Mouse (Mus musculus) kidney, adult 11 months (tissue): ENCODE results near the gene Sec62.

ENCODE experiments used
- DNase-seq: peaks from one replicate; pipeline ENCODE4 v3.0.0; 2022

Sec62 gene

DNA sequence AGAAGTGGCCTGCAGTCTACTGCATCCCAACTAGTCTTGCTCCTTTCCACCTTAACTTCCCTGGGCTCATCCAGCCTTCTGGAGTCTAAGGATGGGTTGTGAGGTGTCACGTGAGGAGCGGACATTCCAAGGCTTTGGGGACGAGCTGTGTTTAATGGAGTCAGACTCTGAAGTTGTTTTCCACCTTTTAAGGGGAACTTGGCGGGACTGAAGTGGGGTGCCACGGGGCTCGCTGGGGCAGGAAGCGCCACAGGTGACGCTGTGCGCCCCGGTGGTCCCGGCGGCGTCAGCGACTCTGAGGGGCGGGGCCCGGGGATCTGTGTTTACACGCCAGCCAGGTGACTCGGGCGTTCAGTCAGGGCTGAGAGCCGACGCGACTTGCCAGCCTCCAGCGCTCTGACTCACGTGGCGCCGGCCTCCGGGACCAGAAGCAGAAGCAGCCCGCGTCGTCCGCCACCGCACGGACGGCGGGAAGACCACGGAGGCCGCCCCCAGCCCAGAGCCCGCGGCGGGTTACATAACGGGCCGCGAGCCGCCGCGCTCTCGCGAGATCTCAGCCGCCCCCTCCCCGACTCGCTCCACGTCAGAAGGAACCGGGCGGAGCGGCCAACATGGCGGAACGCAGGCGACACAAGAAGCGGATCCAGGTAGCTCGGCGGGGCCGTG is at the start of gene Sec62:
Gene Sec62 (plus strand): TSS at position 139 of the 666 bp plus-strand sequence.
- peak; percentile 91 for DNase-seq

DNA sequence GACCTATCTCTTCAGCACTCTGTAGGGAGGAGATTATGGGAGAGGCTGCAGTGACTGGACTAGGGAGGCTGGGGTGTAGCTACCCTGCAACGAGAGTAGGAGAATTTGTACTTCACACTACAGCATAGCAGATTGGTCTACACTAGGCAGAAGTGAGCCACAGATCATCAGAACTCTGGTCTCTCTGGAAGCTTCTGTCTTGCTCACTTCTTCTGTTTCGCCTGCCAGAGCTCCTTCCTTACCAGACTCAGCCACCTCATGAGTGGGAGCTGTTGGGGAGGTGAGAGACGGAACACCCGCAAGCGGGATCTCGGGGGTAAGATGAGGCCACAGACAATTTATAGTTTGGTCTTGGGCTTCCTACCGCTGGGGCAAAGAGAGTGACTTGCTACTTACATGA is 49.8 kb upstream of the Sec62 start:
- no peak for DNase-seq

- DNase-seq: no peak
Observed at GRCm38 (mm10) chr3:30746006-30746405, 46.7 kb upstream of the Sec62 start, which contains the start of gene Samd7. Gene Samd7, plus strand, starts transcription at chr3:30746293.

DNA sequence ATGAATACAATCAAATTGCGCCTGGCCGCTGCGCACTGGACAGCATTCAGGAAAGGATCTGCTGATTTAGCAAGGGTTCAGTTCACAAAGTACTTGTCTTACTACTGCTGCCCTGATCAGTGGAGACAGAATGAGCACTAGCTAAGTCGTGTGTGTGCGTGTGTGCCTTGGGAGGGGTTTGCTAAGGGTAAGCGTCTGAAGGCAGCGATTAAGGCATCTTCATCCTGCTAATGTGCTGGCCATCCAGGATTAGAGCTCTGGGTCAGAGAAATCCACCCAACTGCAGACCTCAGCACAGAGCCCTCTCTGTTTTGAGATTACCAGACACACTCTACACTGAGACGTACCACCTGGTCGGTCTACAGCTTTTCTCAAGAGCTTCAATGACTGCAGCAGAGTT is 44.4 kb upstream of the Sec62 start:
- no peak for DNase-seq

- no peak for DNase-seq
Observed at GRCm38 (mm10) chr3:30754696-30755095, 38.0 kb upstream of the Sec62 start.

DNA sequence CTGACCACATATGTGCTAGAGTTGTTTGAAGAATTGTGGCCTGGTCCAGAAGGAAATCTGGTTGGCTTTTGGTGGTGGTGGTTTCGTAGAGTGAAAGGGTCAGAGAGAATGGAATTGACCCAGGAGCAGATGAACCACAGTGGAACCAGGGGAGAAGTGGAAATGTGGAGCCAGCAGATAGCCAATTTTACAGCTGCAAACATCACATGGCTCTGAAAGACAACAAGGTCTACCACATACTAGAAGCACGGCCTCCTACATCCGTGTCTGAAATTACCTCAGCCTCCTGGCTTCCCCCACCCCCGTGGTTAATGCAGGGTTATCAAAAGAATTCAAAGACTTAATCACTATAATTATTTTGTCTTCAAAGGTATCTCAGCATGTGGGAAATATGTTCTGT is 27.8 kb upstream of the Sec62 start:
- no peak for DNase-seq

GRCm38 (mm10) chr3:30765311-30766027 is 27.2 kb upstream of the Sec62 start:
- DNase-seq: no peak

- peak; percentile 88 for DNase-seq
Observed at GRCm38 (mm10) chr3:30766177-30766576, 26.5 kb upstream of the Sec62 start.

- no peak for DNase-seq
Observed at GRCm38 (mm10) chr3:30767271-30767670, 25.4 kb upstream of the Sec62 start.

DNA sequence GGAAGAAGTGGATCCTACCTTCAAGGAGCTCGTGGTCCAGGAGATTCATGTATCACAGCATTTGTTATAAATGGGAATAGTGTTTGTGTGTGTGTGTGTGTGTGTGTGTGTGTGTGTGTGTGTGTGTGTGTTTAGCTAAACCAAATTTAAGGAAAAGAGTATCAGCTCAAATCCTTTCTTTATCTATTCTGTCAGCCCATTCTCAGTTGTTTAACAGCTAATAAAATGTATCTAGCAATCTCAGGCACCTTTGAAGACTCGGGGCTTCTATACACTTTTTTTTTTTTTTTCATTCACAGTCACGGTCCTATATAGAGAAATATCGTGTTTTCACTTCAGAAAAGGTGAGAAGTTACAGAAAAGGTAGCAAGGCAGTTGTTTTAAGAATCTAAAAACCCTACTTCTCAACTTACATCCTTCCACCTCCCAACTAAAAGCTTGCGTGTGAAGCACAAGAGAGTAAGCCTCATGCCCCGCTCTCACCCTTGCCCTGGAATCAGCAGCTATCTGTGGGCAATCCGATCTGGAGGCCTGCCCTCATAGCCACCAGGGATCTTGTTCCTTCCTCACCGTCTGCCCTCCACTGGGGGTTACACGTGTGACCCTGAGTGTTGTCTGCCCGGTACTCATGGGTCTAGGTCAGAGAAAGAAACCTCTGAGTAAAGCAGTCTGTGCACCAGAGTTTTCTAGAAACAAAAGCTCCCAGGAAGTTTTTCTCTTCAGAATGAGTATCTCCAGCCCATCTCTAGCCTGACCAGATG is 22.7 kb upstream of the Sec62 start:
- DNase-seq: no peak

DNA sequence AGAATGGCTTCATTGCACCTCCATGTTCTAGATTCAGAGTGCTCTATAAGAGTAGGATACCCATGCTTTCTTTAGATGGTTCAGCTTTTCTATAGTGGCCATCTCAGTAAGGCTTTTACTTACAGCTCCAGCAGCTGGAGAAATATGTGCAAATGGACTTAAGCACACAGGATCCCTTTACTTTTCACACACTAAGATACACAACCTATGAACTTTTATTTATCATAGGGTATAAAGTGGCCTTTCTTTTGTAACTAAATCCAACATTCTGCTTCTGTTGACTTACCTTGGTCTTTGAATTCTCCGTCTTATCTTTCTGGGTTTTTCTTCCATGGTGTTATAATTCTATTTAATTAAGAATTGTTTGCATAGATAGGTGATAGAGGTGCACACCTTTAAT is 21.1 kb upstream of the Sec62 start:
- no peak for DNase-seq

GRCm38 (mm10) chr3:30772631-30773030 is 20.0 kb upstream of the Sec62 start:
- DNase-seq: peak; percentile 67

DNA sequence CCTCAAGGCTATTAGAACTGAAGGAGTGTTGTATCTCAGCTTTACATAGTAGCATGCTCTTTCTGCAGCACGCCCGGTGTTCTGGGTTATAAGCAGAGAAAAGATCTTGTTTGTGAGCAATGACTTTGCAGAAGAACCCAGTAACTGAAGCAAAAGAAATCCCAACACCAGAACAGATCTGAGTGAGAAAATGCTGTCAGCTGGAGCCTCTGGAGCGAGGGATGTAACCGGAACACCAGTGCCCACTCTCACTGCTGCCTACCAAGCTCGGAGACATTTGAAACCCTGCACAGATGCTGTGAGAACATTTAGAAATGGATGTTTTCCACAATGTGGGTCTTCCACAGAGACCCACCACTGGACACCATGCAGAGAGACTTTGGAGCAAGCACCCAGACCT is 18.0 kb upstream of the Sec62 start:
- DNase-seq: no peak

DNA sequence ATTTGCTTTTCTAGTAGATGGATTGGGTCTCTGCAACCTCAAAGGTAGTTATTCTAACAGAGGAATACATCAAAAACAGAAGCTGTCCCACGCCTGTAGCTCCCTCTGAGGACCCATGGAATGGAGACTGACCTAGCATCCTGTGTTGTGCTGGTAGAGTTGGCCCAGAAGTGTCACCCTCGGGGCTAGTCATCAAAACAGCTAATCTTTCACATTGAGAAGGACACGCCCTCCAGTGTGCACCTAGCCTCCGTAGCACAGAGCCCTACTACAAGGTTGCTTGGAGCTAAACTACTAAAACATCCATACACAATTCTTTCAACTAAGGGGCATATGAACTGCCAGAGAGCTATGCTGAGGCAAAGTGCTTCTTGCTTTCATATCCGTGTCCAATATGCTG is 14.7 kb upstream of the Sec62 start:
- no peak for DNase-seq

DNA sequence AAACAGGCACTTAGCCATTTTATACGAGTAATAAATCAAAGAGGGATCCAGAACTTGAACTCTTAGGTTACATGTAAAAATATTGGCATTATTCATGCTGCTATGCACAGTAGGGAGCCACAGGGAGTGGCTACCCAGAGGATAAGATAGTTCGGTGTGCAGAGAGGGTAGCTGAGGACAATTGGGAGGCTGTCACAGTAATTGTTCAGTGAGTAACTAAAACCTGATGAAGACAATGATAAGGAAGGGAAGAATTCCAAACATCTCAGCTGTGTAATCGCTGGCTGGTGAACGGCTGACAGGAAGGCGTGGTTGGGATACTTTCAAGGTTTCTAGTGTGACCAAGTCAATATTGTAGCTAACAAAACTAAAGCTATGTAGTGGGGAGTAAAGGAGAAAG is 4.1 kb upstream of the Sec62 start:
- no peak for DNase-seq

- DNase-seq: peak; percentile 58
Observed at GRCm38 (mm10) chr3:30793403-30794221, 937 bp downstream of the Sec62 start.

GRCm38 (mm10) chr3:30802171-30802570 is 9.5 kb downstream of the Sec62 start:
- no peak for DNase-seq

DNA sequence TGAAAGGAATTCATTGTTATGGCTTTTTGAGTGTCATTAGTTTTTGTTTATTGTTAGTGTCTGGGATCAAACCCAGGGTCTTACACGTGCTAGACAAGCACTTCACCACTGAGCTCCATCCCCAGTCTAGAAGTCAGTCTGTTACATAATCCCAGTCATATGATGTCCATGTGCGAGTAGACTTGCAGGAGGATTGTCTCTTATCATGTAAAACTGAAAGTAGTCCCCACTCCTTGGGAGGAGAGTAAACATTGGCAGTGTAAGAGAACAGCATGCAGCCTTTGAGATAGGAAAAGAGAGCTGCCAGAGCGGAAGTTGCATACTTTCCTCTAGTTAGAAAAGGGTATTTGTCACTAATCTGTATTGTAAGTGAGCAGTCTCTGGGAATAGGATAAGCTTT is 20.2 kb downstream of the Sec62 start:
- DNase-seq: no peak

GRCm38 (mm10) chr3:30818630-30819125 is 26.0 kb downstream of the Sec62 start:
- DNase-seq: no peak

DNA sequence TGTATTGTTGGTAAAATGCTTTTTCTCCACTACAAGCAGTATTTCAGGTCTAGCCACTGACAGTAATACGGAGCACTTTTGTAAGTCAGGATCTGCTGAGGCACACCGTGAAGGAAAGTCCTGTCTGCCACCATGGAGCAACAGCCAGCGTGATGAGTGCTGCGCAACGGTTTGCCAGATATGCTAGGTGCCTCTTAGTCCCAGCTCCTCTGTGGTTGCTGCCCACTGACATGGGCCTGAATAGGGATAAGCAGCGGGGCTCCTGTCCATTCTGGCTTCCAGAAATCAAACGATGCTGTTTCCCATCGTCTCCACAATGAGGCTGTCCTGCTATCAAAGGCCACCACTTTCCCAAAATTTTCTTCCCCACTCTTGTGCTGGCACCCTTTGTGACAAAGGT is 29.5 kb downstream of the Sec62 start:
- no peak for DNase-seq

GRCm38 (mm10) chr3:30826069-30826468 is 33.4 kb downstream of the Sec62 start:
- DNase-seq: no peak

DNA sequence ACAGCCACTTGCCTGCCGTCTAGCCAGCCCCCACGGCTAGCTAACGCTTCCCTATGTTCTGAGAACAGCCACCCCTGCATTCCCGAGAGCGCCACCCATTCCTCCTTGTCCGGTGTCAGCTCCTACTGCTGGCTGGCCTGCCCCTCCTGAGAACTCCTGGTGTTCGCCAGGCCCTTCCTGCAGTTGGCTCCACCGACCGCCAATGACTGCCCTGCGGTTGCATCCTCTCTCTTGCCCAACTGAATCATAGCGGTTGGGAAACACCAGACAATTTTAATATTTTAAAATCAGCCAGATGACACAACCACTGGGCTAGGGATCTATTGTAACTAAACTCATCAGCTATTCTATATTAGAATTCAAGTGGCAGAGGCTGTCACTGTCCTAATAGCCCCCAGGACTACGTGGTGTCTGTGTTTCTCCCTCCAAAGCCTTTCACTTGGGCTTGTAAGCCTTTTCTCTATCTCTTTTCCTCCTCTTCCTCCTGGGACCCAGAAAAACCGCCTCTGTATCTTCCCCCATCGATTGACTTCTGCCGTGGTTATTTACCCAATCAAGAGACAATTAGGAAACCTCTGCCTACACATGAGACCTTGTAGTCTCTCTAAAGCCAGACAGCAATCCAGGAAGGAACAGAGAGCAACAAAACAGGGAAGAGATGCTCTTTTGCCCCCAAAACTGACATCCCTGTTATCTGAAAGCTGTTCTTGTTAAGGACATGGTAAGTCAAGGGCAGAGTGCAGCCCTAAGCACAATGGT is 39.4 kb downstream of the Sec62 start:
- DNase-seq: no peak
